Mouse (Mus musculus) R1 (cell line): ENCODE measurements at regions not wholly inside any gene's neighbourhood (a gene's known extent, or its start where the extent isn't known, plus 50 kb on each side); places are given as distances from the start of the nearest gene placed in this dataset.
A peak's percentile ranks its signal among the peaks of the same experiment; 100 is the strongest.

Source experiments
- DNase-seq: peaks from one replicate; pipeline ENCODE4 v3.0.0-alpha.2; 2018; ENCODE audit warnings: low read depth, low spot score

GRCm38 (mm10) chr6:35458250-35458649 is 81.4 kb downstream of the Mtpn start:
- DNase-seq, result peak; percentile 3

DNA sequence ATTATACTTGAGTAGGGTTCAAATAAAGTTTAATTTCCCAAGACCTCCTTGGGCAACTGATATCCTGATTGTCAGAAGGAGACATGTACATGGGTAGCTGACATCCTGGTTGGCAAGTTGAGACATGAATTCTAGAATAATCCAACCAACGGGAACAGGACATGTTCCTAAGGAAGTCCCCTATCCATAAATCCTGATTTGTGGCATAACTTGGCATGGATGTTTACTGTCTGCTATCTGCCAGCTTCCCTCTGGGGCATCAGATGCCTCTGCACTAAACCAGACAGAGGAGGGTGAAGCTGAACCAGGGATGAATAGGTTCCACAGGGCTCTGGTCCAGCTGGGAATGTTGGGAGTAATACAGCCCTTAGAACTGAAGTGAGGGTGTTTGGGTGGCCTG is 94.7 kb downstream of the Mtpn start:
- no peak for DNase-seq

DNA sequence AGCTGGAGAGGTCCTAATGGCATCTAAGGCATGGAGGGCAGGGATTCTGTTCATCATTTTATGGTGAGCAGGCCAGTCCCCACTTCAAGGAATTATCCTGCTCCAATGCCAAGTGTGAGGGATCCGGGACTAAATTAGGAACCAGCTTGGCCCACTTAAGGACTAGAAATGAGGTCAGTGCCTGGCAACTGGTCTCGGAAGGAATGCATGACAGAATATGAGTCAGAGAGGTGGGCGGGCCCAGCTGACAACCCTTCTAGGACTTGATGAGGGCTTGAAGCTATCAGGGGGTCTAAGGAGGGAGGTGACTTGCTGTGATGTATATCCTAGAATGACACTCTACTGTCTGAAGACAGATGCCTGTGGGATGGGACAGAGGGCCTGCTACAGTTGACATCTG is 100.4 kb upstream of the Fam180a start:
- no peak for DNase-seq

- no peak for DNase-seq
These were observed 98.6 kb upstream of the Fam180a start for GRCm38 (mm10) chr6:35424521-35424920.

DNA sequence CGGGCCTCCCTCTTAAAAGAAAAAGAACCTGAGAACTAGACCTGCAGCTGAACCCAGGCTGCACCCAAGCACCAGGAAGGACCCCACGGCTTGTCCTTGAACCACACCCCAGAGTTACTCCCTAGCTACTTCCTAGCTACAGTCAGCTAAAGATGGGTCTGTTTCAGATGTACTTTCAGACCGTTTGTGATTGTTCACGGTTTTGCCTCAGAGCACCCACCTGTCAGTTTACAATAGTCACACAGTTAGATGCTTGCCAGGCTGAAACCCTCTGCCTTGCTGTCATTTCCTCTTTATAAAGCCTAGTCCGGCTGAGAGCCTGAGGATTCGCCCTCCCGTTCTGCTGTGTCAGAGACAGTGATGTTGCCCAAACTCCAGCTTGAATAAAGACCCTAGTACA is 95.0 kb upstream of the Fam180a start:
- DNase-seq, result no peak

- no peak for DNase-seq
These were observed 79.1 kb upstream of the Fam180a start for GRCm38 (mm10) chr6:35405044-35405443.

- DNase-seq, result no peak
These were observed 77.5 kb upstream of the Fam180a start for GRCm38 (mm10) chr6:35403341-35403910.

- DNase-seq, result peak; percentile 53
These were observed 69.8 kb upstream of the Fam180a start for GRCm38 (mm10) chr6:35395726-35396125.

- no peak for DNase-seq
These were observed 62.9 kb upstream of the Fam180a start for GRCm38 (mm10) chr6:35388827-35389226.

DNA sequence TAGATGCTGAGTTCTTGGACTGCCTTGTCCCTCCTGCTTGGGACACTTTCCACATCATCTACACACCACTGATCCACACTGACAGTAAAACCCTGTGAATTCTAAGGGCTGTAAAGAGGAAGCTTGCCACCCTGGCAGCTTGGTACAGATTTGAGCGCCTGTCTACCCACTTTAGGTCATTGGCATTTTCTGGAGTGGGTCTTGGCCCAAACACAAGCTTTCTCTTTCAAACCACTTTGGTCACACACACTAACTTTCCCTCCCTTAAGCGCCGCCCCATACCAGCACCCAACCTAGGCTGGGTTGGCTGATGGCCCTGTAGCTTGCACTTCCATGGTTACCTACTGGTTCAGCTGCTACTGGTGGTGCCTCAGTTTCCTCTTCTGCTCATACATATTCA is 55.6 kb upstream of the Fam180a start:
- DNase-seq, result no peak

- peak; percentile 72 for DNase-seq
These were observed 55.0 kb upstream of the Fam180a start for GRCm38 (mm10) chr6:35380721-35381466.

DNA sequence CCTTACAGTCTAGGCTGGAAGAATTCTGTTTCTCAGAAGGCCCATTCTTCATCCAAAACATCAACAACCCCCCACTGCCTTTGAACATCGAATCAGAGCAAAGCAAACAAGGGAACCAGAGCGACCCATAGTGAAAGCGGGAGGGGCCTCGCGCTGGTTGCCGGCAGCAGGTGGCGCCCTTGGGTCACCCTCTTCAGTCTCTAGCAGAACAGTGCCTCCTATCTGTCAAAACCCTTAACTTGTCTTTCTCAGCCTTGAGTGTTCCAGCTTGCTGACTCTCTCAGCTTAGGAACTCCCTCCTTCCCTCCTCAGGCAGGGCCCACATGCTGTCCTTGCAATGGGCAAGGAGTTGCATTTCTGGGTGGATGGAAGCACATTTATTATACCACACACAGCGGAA is 53.9 kb upstream of the Fam180a start:
- DNase-seq, result peak; percentile 93

- no peak for DNase-seq
These were observed 52.9 kb upstream of the Fam180a start for GRCm38 (mm10) chr6:35378851-35379250.

DNA sequence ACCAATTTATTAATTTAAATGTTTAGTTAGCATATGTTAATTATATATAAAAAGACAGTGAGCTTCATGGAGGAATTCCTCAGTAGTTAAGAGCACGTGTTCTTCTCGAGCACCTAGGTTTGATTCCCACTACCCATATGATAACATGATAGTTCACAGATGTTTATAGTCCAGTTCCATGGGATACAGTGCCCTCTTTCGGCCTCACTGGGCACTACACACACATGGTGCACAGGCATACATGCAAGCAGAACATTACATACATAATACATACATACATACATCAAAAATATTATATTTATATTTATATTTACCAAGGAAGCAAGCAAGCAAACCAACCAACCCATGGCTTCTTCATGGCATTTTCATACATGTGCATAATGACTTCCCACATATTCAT is 51.6 kb upstream of the Fam180a start:
- peak; percentile 70 for DNase-seq

DNA sequence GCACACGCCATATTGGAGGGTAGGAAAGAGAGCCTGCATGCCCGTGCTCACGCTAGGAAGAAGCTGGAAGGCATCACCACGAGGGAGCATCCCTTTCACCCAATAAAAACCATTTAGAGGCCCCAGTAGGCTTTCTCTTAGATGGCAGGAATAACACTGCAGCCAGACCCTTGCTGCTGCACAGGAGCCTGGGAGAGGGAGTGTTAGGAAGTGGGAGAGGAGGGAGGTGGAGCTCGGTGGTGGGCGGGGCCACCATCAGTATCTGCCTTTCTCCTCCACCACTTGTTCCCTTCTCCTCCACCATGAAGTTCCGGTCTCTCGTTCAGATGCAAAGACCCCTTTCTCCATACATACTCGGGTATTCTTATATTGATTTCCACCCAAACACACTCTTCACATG is 50.6 kb upstream of the Fam180a start:
- DNase-seq, result peak; percentile 69
